ENCODE assay signal across 36 mouse cellular contexts in genomic region chr10:71798638-71799037, GRCm38 (mm10).
"Had no signal": no experiment of that assay in that cellular context is flagged by ENCODE, and none has a peak within 500 bp of the region (broad histone marks: within the 10 kb centered on the region; RNA-seq: fewer than 3 reads in every experiment).

No protein-coding gene starts in this region.

- H3K27me3 ChIP-seq: heart, embryonic 12.5 days; heart, embryonic 13.5 days; heart, embryonic 15.5 days; hindbrain, embryonic 12.5 days; hindbrain, embryonic 13.5 days; hindbrain, embryonic 15.5 days; intestine, embryonic 15.5 days; kidney, embryonic 15.5 days had no signal

- ATAC-seq: hindbrain, embryonic 16.5 days; hindbrain, postnatal 0 days; inflammation-experienced regulatory T-cells, adult 6 months; intestine, embryonic 15.5 days; intestine, embryonic 16.5 days; intestine, postnatal 0 days had no signal

- H3K4me2 ChIP-seq: heart, embryonic 11.5 days; heart, embryonic 12.5 days; heart, embryonic 13.5 days; heart, embryonic 15.5 days; hindbrain, embryonic 12.5 days; hindbrain, embryonic 13.5 days; hindbrain, embryonic 14.5 days; hindbrain, embryonic 15.5 days; intestine, embryonic 15.5 days; kidney, embryonic 15.5 days had no signal

- H3K4me3 ChIP-seq: heart, embryonic 10.5 days; heart, embryonic 12.5 days; heart, embryonic 13.5 days; heart, embryonic 15.5 days; hindbrain, embryonic 10.5 days; hindbrain, embryonic 12.5 days; hindbrain, embryonic 13.5 days; hindbrain, embryonic 15.5 days; intestine, embryonic 15.5 days; kidney, embryonic 15.5 days; layer of hippocampus, adult 2 months; left cerebral cortex, adult 2 months had no signal

- H3K4me1 ChIP-seq: heart, embryonic 10.5 days; heart, embryonic 12.5 days; heart, embryonic 13.5 days; heart, embryonic 15.5 days; hindbrain, embryonic 10.5 days; hindbrain, embryonic 12.5 days; hindbrain, embryonic 13.5 days; hindbrain, embryonic 15.5 days; intestine, embryonic 15.5 days; kidney, embryonic 15.5 days had no signal

- H3K27ac ChIP-seq: heart, embryonic 10.5 days; heart, embryonic 13.5 days; heart, embryonic 15.5 days; hindbrain, embryonic 10.5 days; hindbrain, embryonic 12.5 days; hindbrain, embryonic 13.5 days; hindbrain, embryonic 14.5 days; hindbrain, embryonic 15.5 days; hindbrain, postnatal 0 days; intestine, embryonic 15.5 days; kidney, embryonic 15.5 days; kidney, postnatal 0 days; layer of hippocampus, adult 2 months; left cerebral cortex, adult 2 months had no signal

- H3K9ac ChIP-seq: heart, embryonic 12.5 days; heart, embryonic 13.5 days; heart, embryonic 15.5 days; hindbrain, embryonic 12.5 days; hindbrain, embryonic 13.5 days; hindbrain, embryonic 14.5 days; hindbrain, embryonic 15.5 days; intestine, embryonic 15.5 days; kidney, embryonic 15.5 days had no signal

- H3K36me3 ChIP-seq: heart, embryonic 10.5 days; heart, embryonic 12.5 days; heart, embryonic 13.5 days; heart, embryonic 15.5 days; hindbrain, embryonic 10.5 days; hindbrain, embryonic 12.5 days; hindbrain, embryonic 13.5 days; hindbrain, embryonic 15.5 days; intestine, embryonic 15.5 days; kidney, embryonic 15.5 days had no signal

- H3K9me3 ChIP-seq: heart, embryonic 10.5 days; heart, embryonic 12.5 days; heart, embryonic 13.5 days; heart, embryonic 15.5 days; hindbrain, embryonic 10.5 days; hindbrain, embryonic 12.5 days; hindbrain, embryonic 13.5 days; hindbrain, embryonic 15.5 days; intestine, embryonic 15.5 days; kidney, embryonic 15.5 days had no signal

- DNase-seq: heart, postnatal 10 days; heart, postnatal 14 days; heart, postnatal 36 days; heart, postnatal 4 days; kidney, adult 11 months; kidney, adult 18-20 months; kidney, adult 2 months; kidney, adult 8-10 months; kidney, adult 9 months; kidney, postnatal 10 days; kidney, postnatal 14 days; kidney, postnatal 25 days; kidney, postnatal 36 days; kidney, postnatal 4 days; layer of hippocampus, adult 9-11 months; layer of hippocampus, postnatal 36 days had no signal
